Mouse (Mus musculus) ES-E14 (cell line): ENCODE measurements around the gene Lrg1.

Source experiments
- CHD2 ChIP-seq: IDR thresholded peaks from 2 replicates; pipeline ENCODE4 v1.6.1; 2014; ENCODE audit warnings: mild to moderate bottlenecking, low read depth, low read length, inconsistent platforms
- HCFC1 ChIP-seq: IDR thresholded peaks from 2 replicates; pipeline ENCODE4 v1.6.1; 2012; ENCODE audit warnings: low read length, inconsistent platforms, borderline replicate concordance; ENCODE audit not compliant: insufficient read depth
- MAFK ChIP-seq: IDR thresholded peaks from 2 replicates; pipeline ENCODE4 v1.6.1; 2014; ENCODE audit warnings: mild to moderate bottlenecking, low read depth, low read length, inconsistent platforms; ENCODE audit not compliant: insufficient read depth
- ZNF384 ChIP-seq: IDR thresholded peaks from 2 replicates; pipeline ENCODE4 v1.6.1; 2012; ENCODE audit warnings: low read depth, low read length, inconsistent platforms

GRCm38 (mm10) chr17:56102927-56103326 lies 18.9 kb downstream of the Lrg1 start:
- TF ChIP-seq CHD2 (no peak), MAFK (no peak), ZNF384 (no peak), HCFC1 (no peak)
